Mouse (Mus musculus) fat pad, adult 2 months (tissue): ENCODE results near the gene Fgfbp1.

Experiments used
- DNase-seq: peaks from one replicate; pipeline ENCODE4 v3.0.0-alpha.2; 2011; ENCODE audit warnings: low read depth, low spot score; ENCODE audit errors: extremely low read depth

Gene Fgfbp1

GRCm38 (mm10) chr5:43933269-43933668 is 48.3 kb downstream of the Fgfbp1 start:
- DNase-seq, result no peak
